Mouse (Mus musculus): ENCODE results near the gene She. TPM values are rescaled to one million over a fixed set of nuclear protein-coding genes. Genes with fewer than 3 reads are reported as not detected.

Gene She
- total RNA-seq, 2 experiments from 2014 or later = 7.1 to 7.3 TPM

GRCm38 (mm10) chr3:89814051-89814450 is 17.1 kb upstream of the She start:
- DNase-seq (ENCODE audit: low spot score in 2 of 2) = no peak

GRCm38 (mm10) chr3:89817056-89817455 is 14.1 kb upstream of the She start:
- peak; percentile 51 to 63 for DNase-seq (ENCODE audit: low spot score in 2 of 2)

GRCm38 (mm10) chr3:89818605-89819004 is 12.6 kb upstream of the She start:
- DNase-seq (ENCODE audit: low spot score in 2 of 2) = no peak

- no peak for DNase-seq (ENCODE audit: low spot score in 2 of 2)
These were observed 11.3 kb upstream of the She start for GRCm38 (mm10) chr3:89819897-89820296.

- DNase-seq (ENCODE audit: low spot score in 2 of 2) = no peak
These were observed 10.7 kb upstream of the She start for GRCm38 (mm10) chr3:89820311-89821095.

GRCm38 (mm10) chr3:89821096-89821513 is 10.1 kb upstream of the She start:
- DNase-seq (ENCODE audit: low spot score in 2 of 2) = no peak

GRCm38 (mm10) chr3:89821548-89822480 is 9.4 kb upstream of the She start:
- DNase-seq (ENCODE audit: low spot score in 2 of 2) = no peak

- no peak for DNase-seq (ENCODE audit: low spot score in 2 of 2)
These were observed 7.6 kb upstream of the She start for GRCm38 (mm10) chr3:89823594-89823993.

- no peak for DNase-seq (ENCODE audit: low spot score in 2 of 2)
These were observed 4.9 kb upstream of the She start for GRCm38 (mm10) chr3:89826295-89826694.

- no peak for DNase-seq (ENCODE audit: low spot score in 2 of 2)
These were observed 4.2 kb downstream of the She start for GRCm38 (mm10) chr3:89835362-89835761.

GRCm38 (mm10) chr3:89842258-89842657 is 11.1 kb downstream of the She start:
- no peak for DNase-seq (ENCODE audit: low spot score in 2 of 2)

GRCm38 (mm10) chr3:89843148-89843547 is 12.0 kb downstream of the She start:
- no peak for DNase-seq (ENCODE audit: low spot score in 2 of 2)

GRCm38 (mm10) chr3:89845814-89846213 is 14.6 kb downstream of the She start:
- no peak for DNase-seq (ENCODE audit: low spot score in 2 of 2)

- no peak for DNase-seq (ENCODE audit: low spot score in 2 of 2)
These were observed 16.0 kb downstream of the She start for GRCm38 (mm10) chr3:89847126-89847525.

GRCm38 (mm10) chr3:89847596-89847995 is 16.4 kb downstream of the She start:
- DNase-seq (ENCODE audit: low spot score in 2 of 2) = peak; percentile 52 to 58

- no peak for DNase-seq (ENCODE audit: low spot score in 2 of 2)
These were observed 16.9 kb downstream of the She start for GRCm38 (mm10) chr3:89848083-89848482.

- DNase-seq (ENCODE audit: low spot score in 2 of 2) = no peak
These were observed 22.6 kb downstream of the She start for GRCm38 (mm10) chr3:89853752-89854151.

GRCm38 (mm10) chr3:89857353-89857752 is 26.2 kb downstream of the She start:
- DNase-seq (ENCODE audit: low spot score in 2 of 2) = no peak

- no peak for DNase-seq (ENCODE audit: low spot score in 2 of 2)
These were observed 27.0 kb downstream of the She start for GRCm38 (mm10) chr3:89858123-89858522.

- no peak for DNase-seq (ENCODE audit: low spot score in 2 of 2)
These were observed 27.7 kb downstream of the She start for GRCm38 (mm10) chr3:89858888-89859287.

- DNase-seq (ENCODE audit: low spot score in 2 of 2) = no peak
These were observed 28.8 kb downstream of the She start for GRCm38 (mm10) chr3:89859936-89860335.

GRCm38 (mm10) chr3:89860343-89860742 is 29.2 kb downstream of the She start:
- DNase-seq (ENCODE audit: low spot score in 2 of 2) = no peak
